Mouse (Mus musculus): ENCODE data around the gene Mbip. TPM values are rescaled to one million over a fixed set of nuclear protein-coding genes. Genes with fewer than 3 reads are reported as not detected.

Gene Mbip
- polyA plus RNA-seq (2012; rRNA removed) (5.2 and 6.9 TPM in 2 replicates), polyA plus RNA-seq (2014; fragmentation: Nextera tagmentation; extraction: Ambion mirVana) (7.5 and 7.8 TPM in 2 replicates)

- WGBS (ENCODE audit: insufficient replicate concordance), result under 1% methylated on average over 36 of the region's 37 CpGs
- Histone ChIP-seq H3K9ac (replicated peaks) (peak within 1 kb of the TSS; percentile 88), H3K4me1 (replicated peaks; ENCODE audit: control insufficient read depth in 2 of 2, insufficient read depth in 2 of 2, low read length in 1 of 2) (no peaks in the 10 kb centered on the region), H3K4me2 (ENCODE audit: low read depth) (peak within 1 kb of the TSS; percentile 70), H3K27ac (no peak within 1 kb of the TSS), H3K27me3 (ENCODE audit: control insufficient read depth, insufficient read depth, low read length) (no peaks in the 10 kb centered on the region), H3K36me3 (replicated peaks; ENCODE audit: control insufficient read depth, insufficient read depth, low read depth) (no peaks in the 10 kb centered on the region), H3K4me3 (ENCODE audit: insufficient read depth in 1 of 2, low read depth in 2 of 2, low read length in 2 of 2) (peak within 1 kb of the TSS; percentile 78 to 89), H3K9me3 (ENCODE audit: control insufficient read depth, low read length) (no peaks in the 10 kb centered on the region)
- DNase-seq (ENCODE audit: low read depth in 3 of 3, low spot score in 3 of 3) (peak; percentile 95 to 96 (median 95)), ATAC-seq (ENCODE audit: insufficient read depth) (peak; percentile 100)
- TF ChIP-seq EP300 (IDR thresholded peaks at IDR 0.05; ENCODE audit: low read depth) (no peak), CTCF (IDR thresholded peaks at IDR 0.05; ENCODE audit: low read depth) (no peak)
These were observed at the start of gene Mbip for GRCm38 (mm10) chr12:56345367-56346089. Gene Mbip (minus strand): TSS chr12:56345894.

DNA sequence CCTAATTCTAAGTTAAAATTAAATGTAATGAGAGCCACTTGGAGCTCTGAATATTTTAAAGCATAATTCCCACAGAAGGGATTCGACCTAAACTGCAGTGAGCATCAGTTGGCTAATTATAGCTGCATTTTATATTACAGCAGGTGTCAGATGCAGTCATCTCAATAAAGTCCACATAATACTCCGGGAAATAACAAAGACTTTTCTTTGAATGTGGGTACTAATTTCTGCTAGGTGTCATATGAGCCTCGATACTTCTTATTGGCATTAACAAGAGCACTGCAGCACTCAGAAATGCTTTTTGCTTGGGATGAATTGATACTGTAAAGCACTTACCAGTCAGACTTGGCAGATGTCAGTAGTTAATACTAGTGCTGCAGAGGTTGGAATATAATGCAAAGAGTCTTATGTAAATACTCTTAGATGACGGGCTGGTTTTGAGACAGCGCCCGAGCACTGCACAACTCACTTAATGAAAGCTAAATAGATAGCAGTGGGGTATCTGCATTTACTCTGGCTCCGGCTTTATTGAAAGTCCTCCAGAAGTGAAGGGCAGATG is 42.0 kb upstream of the Mbip start:
- 69% methylated on average over 7 of the region's 7 CpGs for WGBS (ENCODE audit: insufficient replicate concordance)
- no peak overlapping the region for H3K9ac ChIP-seq (replicated peaks)
- no peak for TF ChIP-seq EP300 (IDR thresholded peaks at IDR 0.05; ENCODE audit: low read depth)
- TF ChIP-seq CTCF (IDR thresholded peaks at IDR 0.05; ENCODE audit: low read depth), result no peak
- no peak overlapping the region for H3K4me2 ChIP-seq (ENCODE audit: low read depth)
- no peaks in the 10 kb centered on the region for H3K9me3 ChIP-seq (ENCODE audit: control insufficient read depth, low read length)
- H3K4me1 ChIP-seq (replicated peaks; ENCODE audit: control insufficient read depth in 2 of 2, insufficient read depth in 2 of 2, low read length in 1 of 2), result no peaks in the 10 kb centered on the region
- DNase-seq (ENCODE audit: low read depth in 3 of 3, low spot score in 3 of 3) (no peak), ATAC-seq (ENCODE audit: insufficient read depth) (no peak)
- no peak overlapping the region for H3K4me3 ChIP-seq (ENCODE audit: insufficient read depth in 1 of 2, low read depth in 2 of 2, low read length in 2 of 2)
- no peaks in the 10 kb centered on the region for H3K27me3 ChIP-seq (ENCODE audit: control insufficient read depth, insufficient read depth, low read length)
- H3K27ac ChIP-seq, result no peak overlapping the region
- H3K36me3 ChIP-seq (replicated peaks; ENCODE audit: control insufficient read depth, insufficient read depth, low read depth), result no peaks in the 10 kb centered on the region

- ATAC-seq (ENCODE audit: insufficient read depth) (no peak), DNase-seq (ENCODE audit: low read depth in 3 of 3, low spot score in 3 of 3) (no peak)
- no peaks in the 10 kb centered on the region for H3K36me3 ChIP-seq (replicated peaks; ENCODE audit: control insufficient read depth, insufficient read depth, low read depth)
- no peaks in the 10 kb centered on the region for H3K4me1 ChIP-seq (replicated peaks; ENCODE audit: control insufficient read depth in 2 of 2, insufficient read depth in 2 of 2, low read length in 1 of 2)
- no peaks in the 10 kb centered on the region for H3K27me3 ChIP-seq (ENCODE audit: control insufficient read depth, insufficient read depth, low read length)
- no peak overlapping the region for H3K4me3 ChIP-seq (ENCODE audit: insufficient read depth in 1 of 2, low read depth in 2 of 2, low read length in 2 of 2)
- no peak overlapping the region for H3K4me2 ChIP-seq (ENCODE audit: low read depth)
- H3K27ac ChIP-seq, result no peak overlapping the region
- H3K9me3 ChIP-seq (ENCODE audit: control insufficient read depth, low read length), result no peaks in the 10 kb centered on the region
- TF ChIP-seq EP300 (IDR thresholded peaks at IDR 0.05; ENCODE audit: low read depth) (no peak), CTCF (IDR thresholded peaks at IDR 0.05; ENCODE audit: low read depth) (no peak)
- no peak overlapping the region for H3K9ac ChIP-seq (replicated peaks)
- WGBS (ENCODE audit: insufficient replicate concordance), result 51% methylated on average over 6 of the region's 6 CpGs
These were observed 41.4 kb upstream of the Mbip start for GRCm38 (mm10) chr12:56386955-56387646.

DNA sequence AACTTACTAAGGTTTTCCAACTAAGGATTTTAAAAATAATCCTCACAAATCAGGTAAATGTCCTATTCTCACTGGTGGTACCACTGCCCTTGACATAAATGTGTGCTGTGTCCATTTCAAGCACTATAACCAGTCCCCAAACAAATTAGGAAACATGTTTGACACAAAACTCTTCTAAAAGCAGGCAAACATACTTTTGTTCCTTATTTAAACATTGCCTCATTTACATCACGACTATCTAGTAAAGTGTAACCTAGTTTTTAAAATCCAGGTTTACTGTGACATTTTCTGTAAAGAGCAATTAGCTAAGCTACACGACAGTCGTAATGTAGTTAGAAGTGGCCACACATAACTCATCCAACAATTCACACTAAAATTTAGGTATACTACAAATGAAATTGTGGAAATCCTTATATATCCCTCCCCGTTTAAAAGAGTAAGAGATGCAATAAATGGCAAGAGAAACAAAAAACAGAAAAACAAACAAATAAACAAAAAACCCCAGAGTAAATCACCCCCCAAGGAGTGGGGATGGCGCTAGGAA is 851 bp downstream of the Mbip start:
- DNase-seq (ENCODE audit: low read depth in 3 of 3, low spot score in 3 of 3), result peak in 1 of 3 experiments; percentile 7
- H3K27ac ChIP-seq, result no peak overlapping the region
- WGBS (ENCODE audit: insufficient replicate concordance), result 3% methylated on average over 5 of the region's 5 CpGs

More for the DNA sequence above, 851 bp downstream of the Mbip start:
- TF ChIP-seq CTCF (IDR thresholded peaks at IDR 0.05; ENCODE audit: low read depth) (no peak), EP300 (IDR thresholded peaks at IDR 0.05; ENCODE audit: low read depth) (no peak)
- Histone ChIP-seq H3K36me3 (replicated peaks; ENCODE audit: control insufficient read depth, insufficient read depth, low read depth) (no peaks in the 10 kb centered on the region), H3K4me3 (ENCODE audit: insufficient read depth in 1 of 2, low read depth in 2 of 2, low read length in 2 of 2) (peak overlapping the region; percentile 78 to 89), H3K9ac (replicated peaks) (peak overlapping the region; percentile 88), H3K9me3 (ENCODE audit: control insufficient read depth, low read length) (no peaks in the 10 kb centered on the region), H3K27me3 (ENCODE audit: control insufficient read depth, insufficient read depth, low read length) (no peaks in the 10 kb centered on the region), H3K4me2 (ENCODE audit: low read depth) (peak overlapping the region; percentile 70), H3K4me1 (replicated peaks; ENCODE audit: control insufficient read depth in 2 of 2, insufficient read depth in 2 of 2, low read length in 1 of 2) (no peaks in the 10 kb centered on the region)
- ATAC-seq (ENCODE audit: insufficient read depth), result no peak

All from liver, embryonic 14.5 days (tissue).